Mouse (Mus musculus) myocyte (in vitro differentiated cells): ENCODE data around the gene Lrrc74b.

Experiments used
- CEBPB ChIP-seq: IDR thresholded peaks from 2 replicates; pipeline ENCODE4 v1.6.1; 2011; ENCODE audit warnings: mild to moderate bottlenecking, moderate library complexity; ENCODE audit not compliant: poor library complexity, insufficient read depth, severe bottlenecking
- E2F4 ChIP-seq: IDR thresholded peaks from one replicate; pipeline ENCODE4 v1.6.1; 2011; ENCODE audit warnings: mild to moderate bottlenecking, control low read depth, moderate library complexity; ENCODE audit not compliant: insufficient read depth
- MAX ChIP-seq: IDR thresholded peaks from one replicate; pipeline ENCODE4 v1.6.1; 2011; ENCODE audit warnings: low read depth, mild to moderate bottlenecking, control low read depth
- POLR2A ChIP-seq: IDR thresholded peaks from one replicate; pipeline ENCODE4 v1.6.1; 2011; ENCODE audit warnings: low read depth, mild to moderate bottlenecking, control low read depth, moderate library complexity; ENCODE audit not compliant: insufficient read length
- POLR2AphosphoS2 ChIP-seq: IDR thresholded peaks from one replicate; pipeline ENCODE4 v1.6.1; 2011; ENCODE audit warnings: low read depth, control low read depth; ENCODE audit not compliant: insufficient read length
- REST ChIP-seq: IDR thresholded peaks from one replicate; pipeline ENCODE4 v1.6.1; 2011; ENCODE audit warnings: mild to moderate bottlenecking, control low read depth, moderate library complexity; ENCODE audit not compliant: insufficient read depth, insufficient read length
- TCF12 ChIP-seq: IDR thresholded peaks from one replicate; pipeline ENCODE4 v1.6.1; 2011; ENCODE audit warnings: mild to moderate bottlenecking, control low read depth; ENCODE audit not compliant: poor library complexity, insufficient read depth, severe bottlenecking
- USF1 ChIP-seq: IDR thresholded peaks from one replicate; pipeline ENCODE4 v1.6.1; 2011; ENCODE audit warnings: low read depth, mild to moderate bottlenecking, control low read depth, moderate library complexity

DNA sequence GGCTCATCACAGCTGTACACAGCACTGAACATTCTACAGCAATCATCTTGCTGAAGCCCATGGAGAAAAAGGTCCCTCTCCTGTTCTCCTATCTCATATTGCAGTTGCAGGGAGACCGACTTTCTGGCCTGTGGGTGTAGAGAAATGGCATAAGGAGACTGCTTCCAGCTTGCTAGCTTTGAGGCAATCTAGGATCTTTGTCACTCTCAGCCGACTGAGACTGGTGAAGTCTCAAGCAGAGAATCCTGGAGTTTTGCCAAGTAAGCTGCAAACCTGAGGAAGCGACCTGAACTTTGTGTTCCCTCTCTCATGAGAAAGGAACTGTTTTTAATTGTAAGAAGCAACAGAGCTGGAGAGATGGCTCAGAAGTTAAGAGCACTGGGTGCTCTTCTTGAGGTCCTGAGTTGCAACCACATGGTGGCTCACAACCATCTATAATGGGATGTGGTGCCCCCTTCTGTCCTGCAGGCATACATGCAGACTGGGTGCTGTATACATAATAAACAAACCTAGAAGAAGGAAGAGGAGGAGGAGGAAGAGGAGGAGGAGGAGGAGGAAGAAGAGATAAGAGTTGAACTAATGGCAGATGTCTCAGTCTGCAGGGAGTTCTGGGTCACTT, 40.0 kb upstream of the Lrrc74b start:
- TF ChIP-seq POLR2A (no peak), MAX (no peak), TCF12 (no peak), REST (no peak), POLR2AphosphoS2 (no peak), USF1 (no peak), E2F4 (no peak), CEBPB (no peak)
